Mouse (Mus musculus) midbrain, embryonic 15.5 days (tissue): ENCODE results near the gene Mettl13. TPM values are rescaled to one million over a fixed set of nuclear protein-coding genes. Genes with fewer than 3 reads are reported as not detected.

Experiments
- ATAC-seq: fragments of 200-750 bp; cut with Nextera tagmentation; replicated peaks from 2 replicates; pipeline ENCODE4 v1.8.0; 2017; ENCODE audit warnings: moderate TSS enrichment
- H3K27ac ChIP-seq: fragments of 300-500 bp; sonication (generic); 2 replicates; pipeline ENCODE4 v1.5.1; 2015; ENCODE audit warnings: mild to moderate bottlenecking, inconsistent platforms
- H3K27me3 ChIP-seq: fragments of 300-500 bp; sonication (generic); replicated peaks from 2 replicates; pipeline ENCODE4 v1.6.1; 2015; ENCODE audit warnings: inconsistent platforms
- H3K36me3 ChIP-seq: fragments of 300-500 bp; sonication (generic); replicated peaks from 2 replicates; pipeline ENCODE4 v1.6.1; 2015; ENCODE audit warnings: inconsistent platforms
- H3K4me1 ChIP-seq: fragments of 300-500 bp; sonication (generic); 2 replicates; pipeline ENCODE4 v1.6.1; 2015; ENCODE audit warnings: inconsistent platforms
- H3K4me2 ChIP-seq: fragments of 300-500 bp; sonication (generic); 2 replicates; pipeline ENCODE4 v1.6.1; 2015; ENCODE audit warnings: inconsistent platforms, mild to moderate bottlenecking, moderate library complexity
- H3K4me3 ChIP-seq: fragments of 300-500 bp; sonication (generic); 2 replicates; pipeline ENCODE4 v1.5.1; 2015; ENCODE audit warnings: mild to moderate bottlenecking, inconsistent platforms
- H3K9ac ChIP-seq: fragments of 300-500 bp; sonication (generic); 2 replicates; pipeline ENCODE4 v1.6.1; 2015; ENCODE audit warnings: mild to moderate bottlenecking, inconsistent platforms
- H3K9me3 ChIP-seq: fragments of 300-500 bp; sonication (generic); 2 replicates; pipeline ENCODE4 v1.6.1; 2016; ENCODE audit warnings: inconsistent platforms
- WGBS: fragments of 180-500 bp; shearing (Covaris S2); methylation state at CpG from one replicate; pipeline ENCODE4 v1.1.7; 2015; ENCODE audit warnings: mixed read lengths; 5-methylcytosine and 5-hydroxymethylcytosine counted together
- polyA plus RNA-seq: library from polyadenylated mRNA; unstranded; fragments of >200 nt; fragmentation: Nextera tagmentation; extraction: Ambion mirVana; gene quantifications from 2 replicates; pipeline ENCODE4 v1.2.1, GENCODE M21; 2015

Mettl13 gene
- polyA plus RNA-seq, 1 experiment from 2014 or later, result 20.8 TPM

- no peak overlapping the region for H3K9ac ChIP-seq
Measured at GRCm38 (mm10) chr1:162529651-162530050, 18.7 kb downstream of the Mettl13 start.

GRCm38 (mm10) chr1:162515116-162515515 is 33.2 kb downstream of the Mettl13 start:
- Histone ChIP-seq H3K36me3 (no peaks in the 10 kb centered on the region), H3K27me3 (no peaks in the 10 kb centered on the region), H3K27ac (no peak overlapping the region), H3K9me3 (no peaks in the 10 kb centered on the region), H3K4me1 (no peaks in the 10 kb centered on the region), H3K9ac (no peak overlapping the region), H3K4me2 (no peak overlapping the region), H3K4me3 (no peak overlapping the region)
- 90% methylated on average over 1 of the region's 1 CpGs for WGBS
- ATAC-seq, result no peak

More at GRCm38 (mm10) chr1:162529651-162530050, 18.7 kb downstream of the Mettl13 start:
- WGBS, result 67% methylated on average over 2 of the region's 2 CpGs
- H3K4me1 ChIP-seq, result no peaks in the 10 kb centered on the region
- no peak for ATAC-seq
- no peaks in the 10 kb centered on the region for H3K9me3 ChIP-seq
- no peak overlapping the region for H3K4me3 ChIP-seq
- no peak overlapping the region for H3K27ac ChIP-seq
- H3K27me3 ChIP-seq, result no peaks in the 10 kb centered on the region
- peaks cover 23% of the 10 kb centered on the region for H3K36me3 ChIP-seq
- H3K4me2 ChIP-seq, result no peak overlapping the region

DNA sequence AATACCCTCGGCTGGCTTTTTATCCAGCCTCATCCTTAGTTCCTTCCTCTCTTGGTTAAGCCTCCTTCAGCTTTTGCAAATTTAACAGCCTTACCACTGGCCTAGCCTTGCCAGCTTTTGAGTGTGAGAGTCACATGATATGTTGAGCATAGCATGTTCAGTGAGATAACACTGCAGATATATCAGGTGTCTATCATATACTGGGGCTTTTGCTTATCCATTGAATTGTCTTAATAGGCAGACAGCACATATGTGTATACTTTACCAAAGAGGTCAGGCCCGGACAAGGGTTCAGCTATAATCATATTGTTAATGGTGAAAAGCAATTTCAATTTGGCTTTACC is 38.4 kb downstream of the Mettl13 start:
- Histone ChIP-seq H3K4me2 (no peak overlapping the region), H3K9ac (no peak overlapping the region), H3K4me3 (no peak overlapping the region), H3K27ac (no peak overlapping the region), H3K4me1 (no peaks in the 10 kb centered on the region), H3K9me3 (no peaks in the 10 kb centered on the region), H3K27me3 (no peaks in the 10 kb centered on the region), H3K36me3 (no peaks in the 10 kb centered on the region)
- 69% methylated on average over 2 of the region's 2 CpGs for WGBS
- no peak for ATAC-seq

DNA sequence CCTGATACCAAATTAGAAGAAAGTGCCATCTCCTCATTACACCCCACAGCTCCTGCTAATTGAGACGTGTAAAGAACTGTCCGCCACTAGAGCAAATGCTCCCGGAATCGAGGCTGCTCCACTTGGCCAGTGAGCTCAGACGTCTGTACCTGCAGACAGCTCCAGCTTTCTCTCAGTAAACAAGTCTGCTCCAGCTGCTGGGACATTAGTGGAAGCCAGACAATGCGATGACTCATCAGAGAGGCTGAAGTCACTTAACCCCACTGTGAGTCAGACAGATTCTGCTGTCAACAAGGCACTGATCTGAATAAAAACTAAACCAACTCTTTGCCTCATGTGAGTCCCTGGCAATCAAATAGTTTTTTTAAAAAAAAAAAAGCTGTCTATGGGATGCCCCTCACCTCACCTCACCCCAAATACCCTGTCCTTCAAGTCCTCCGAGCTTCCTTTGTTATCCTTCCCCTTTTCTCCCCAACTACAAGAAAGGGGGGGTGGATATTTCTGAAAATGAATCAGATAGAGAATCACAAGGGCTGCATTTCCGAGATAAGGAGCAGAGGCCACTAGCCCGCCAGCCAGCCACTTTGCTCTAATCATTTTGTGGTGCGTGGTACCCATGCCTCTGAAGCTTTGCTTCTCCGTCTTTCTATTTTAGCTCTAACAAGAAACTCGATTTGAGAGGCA is 38.9 kb downstream of the Mettl13 start:
- ATAC-seq, result no peak
- no peaks in the 10 kb centered on the region for H3K36me3 ChIP-seq

GRCm38 (mm10) chr1:162508211-162509005 is 39.9 kb downstream of the Mettl13 start:
- ATAC-seq, result no peak

More for the DNA sequence above, 38.9 kb downstream of the Mettl13 start:
- Histone ChIP-seq H3K4me2 (no peak overlapping the region), H3K27ac (no peak overlapping the region), H3K9ac (no peak overlapping the region), H3K4me3 (no peak overlapping the region), H3K4me1 (no peaks in the 10 kb centered on the region), H3K9me3 (no peaks in the 10 kb centered on the region), H3K27me3 (no peaks in the 10 kb centered on the region)
- WGBS, result 51% methylated on average over 12 of the region's 12 CpGs

GRCm38 (mm10) chr1:162506516-162506915 is 41.8 kb downstream of the Mettl13 start:
- Histone ChIP-seq H3K4me3 (no peak overlapping the region), H3K9me3 (no peaks in the 10 kb centered on the region), H3K4me2 (no peak overlapping the region), H3K4me1 (no peaks in the 10 kb centered on the region), H3K36me3 (no peaks in the 10 kb centered on the region), H3K27ac (no peak overlapping the region), H3K27me3 (no peaks in the 10 kb centered on the region), H3K9ac (no peak overlapping the region)
- 91% methylated on average over 4 of the region's 4 CpGs for WGBS
- no peak for ATAC-seq

More at GRCm38 (mm10) chr1:162508211-162509005, 39.9 kb downstream of the Mettl13 start:
- H3K4me2 ChIP-seq, result no peak overlapping the region
- H3K9ac ChIP-seq, result no peak overlapping the region
- no peak overlapping the region for H3K27ac ChIP-seq
- WGBS, result 89% methylated on average over 4 of the region's 4 CpGs
- H3K36me3 ChIP-seq, result no peaks in the 10 kb centered on the region
- no peaks in the 10 kb centered on the region for H3K4me1 ChIP-seq
- H3K27me3 ChIP-seq, result no peaks in the 10 kb centered on the region
- H3K9me3 ChIP-seq, result no peaks in the 10 kb centered on the region
- H3K4me3 ChIP-seq, result no peak overlapping the region

- no peak for ATAC-seq
- Histone ChIP-seq H3K9me3 (no peaks in the 10 kb centered on the region), H3K27me3 (no peaks in the 10 kb centered on the region), H3K4me3 (no peak overlapping the region), H3K4me2 (no peak overlapping the region), H3K27ac (no peak overlapping the region), H3K9ac (no peak overlapping the region), H3K4me1 (no peaks in the 10 kb centered on the region), H3K36me3 (no peaks in the 10 kb centered on the region)
- WGBS, result 86% methylated on average over 6 of the region's 6 CpGs
Measured at GRCm38 (mm10) chr1:162505649-162506048, 42.7 kb downstream of the Mettl13 start.

Other genes with a start within 250 kb of the Mettl13 start
- gene Dnm3, start 70.5 kb downstream of the Mettl13 start, polyA plus RNA-seq, result 55.7 and 67.6 TPM in 2 replicates
- 72.0 and 75.4 TPM in 2 replicates for gene Vamp4, start 22.0 kb upstream of the Mettl13 start, polyA plus RNA-seq
- gene Myoc, start 90.6 kb upstream of the Mettl13 start, polyA plus RNA-seq, result not detected in 2 replicates
- not detected in 2 replicates for gene Myocos, start 109.7 kb upstream of the Mettl13 start, polyA plus RNA-seq
- 142 and 158 TPM in 2 replicates for gene Prrc2c, start 192.0 kb upstream of the Mettl13 start, polyA plus RNA-seq